Mouse (Mus musculus) myocyte (in vitro differentiated cells): ENCODE data around the gene Ntng1.

Experiments
- CEBPB ChIP-seq: IDR thresholded peaks from 2 replicates; pipeline ENCODE4 v1.6.1; 2011; ENCODE audit warnings: mild to moderate bottlenecking, moderate library complexity; ENCODE audit not compliant: poor library complexity, insufficient read depth, severe bottlenecking
- E2F4 ChIP-seq: IDR thresholded peaks from one replicate; pipeline ENCODE4 v1.6.1; 2011; ENCODE audit warnings: mild to moderate bottlenecking, control low read depth, moderate library complexity; ENCODE audit not compliant: insufficient read depth
- POLR2A ChIP-seq: IDR thresholded peaks from one replicate; pipeline ENCODE4 v1.6.1; 2011; ENCODE audit warnings: low read depth, mild to moderate bottlenecking, control low read depth, moderate library complexity; ENCODE audit not compliant: insufficient read length

DNA sequence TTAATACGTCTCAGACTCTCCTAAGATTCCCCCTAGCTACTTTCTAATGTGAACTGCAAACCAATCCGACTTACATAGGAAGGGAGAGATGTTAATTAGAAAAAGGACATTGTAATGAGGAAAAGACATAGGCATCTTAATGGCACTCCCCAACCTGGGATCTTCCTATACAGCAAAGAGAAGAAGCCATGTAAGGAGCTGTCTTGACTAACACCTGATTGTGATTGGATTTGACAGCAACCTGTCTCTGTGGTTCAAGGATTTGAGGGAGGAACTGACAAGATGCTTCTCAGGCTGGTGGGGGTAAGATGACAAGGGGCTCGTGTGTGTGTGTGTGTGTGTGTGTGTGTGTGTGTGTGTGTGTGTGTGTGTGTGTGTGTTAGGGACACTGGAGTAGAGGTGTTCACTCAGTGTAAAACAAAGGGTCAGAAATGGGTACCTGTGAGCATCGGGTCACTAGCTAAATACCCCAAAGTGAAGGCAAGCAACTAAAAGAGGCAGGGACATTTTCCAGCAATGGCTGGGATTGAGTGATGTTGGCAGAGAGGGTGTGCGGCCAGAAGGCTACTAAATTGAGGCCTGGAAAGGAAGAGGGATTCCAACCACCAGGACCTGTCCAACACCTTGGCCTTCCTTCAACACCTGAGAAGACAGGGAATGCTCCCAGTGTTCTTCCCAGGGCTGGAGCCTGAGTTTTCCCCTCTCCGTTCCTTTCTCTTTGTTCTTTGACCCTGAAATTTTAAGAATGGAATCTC, 667 bp upstream of the Ntng1 start:
- TF ChIP-seq POLR2A: no peak
- no peak for TF ChIP-seq CEBPB
- no peak for TF ChIP-seq E2F4
